Mouse (Mus musculus): Measurements from ENCODE around the gene Gemin8.

The Gemin8 gene

DNA sequence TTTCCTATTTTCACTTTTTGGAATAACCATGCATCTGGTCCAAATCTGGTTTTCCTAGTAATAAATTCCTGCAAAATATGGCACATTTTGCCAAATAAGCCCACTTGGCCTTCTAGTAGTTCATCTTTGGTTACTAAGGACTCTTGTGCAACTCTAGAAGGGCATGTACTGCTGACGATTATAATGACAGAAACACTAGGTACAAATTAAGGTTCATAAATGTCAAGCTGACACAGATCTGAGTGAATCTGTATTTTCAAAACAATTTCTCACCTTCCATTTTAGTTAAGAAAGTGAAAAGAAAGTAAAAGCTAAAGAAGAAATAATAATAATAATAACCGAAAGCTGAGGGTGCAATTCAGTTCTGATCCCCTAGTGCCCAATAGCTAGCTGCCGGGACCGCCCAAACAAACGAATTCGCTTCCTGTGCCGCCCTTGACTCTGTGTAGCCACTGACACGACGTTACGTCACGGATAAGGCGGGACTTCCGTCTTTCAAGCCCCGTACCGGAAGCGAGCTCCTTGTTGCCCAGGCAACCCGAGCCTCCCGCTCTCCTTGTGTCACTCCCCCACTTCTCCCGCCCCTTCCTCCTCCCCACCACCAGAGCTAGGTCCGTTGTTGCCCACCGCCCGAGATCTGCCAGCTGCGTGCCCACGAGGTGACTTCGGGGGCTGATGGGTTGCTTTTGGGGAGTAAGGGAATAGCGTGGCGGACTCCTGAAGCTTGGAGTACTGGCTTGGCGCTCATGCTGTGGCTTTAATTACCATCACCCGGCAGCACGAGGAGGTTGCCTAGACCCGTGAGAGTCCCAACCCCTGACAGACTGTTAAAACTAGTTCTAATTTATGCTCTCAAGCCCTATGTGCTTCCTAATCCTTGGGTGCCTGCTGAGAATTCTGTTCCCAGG is at the start of gene Gemin8:
TSS of gene Gemin8 (plus strand) at position 563 of the 908 bp plus-strand sequence.
- peak; percentile 92 for DNase-seq (ENCODE audit: low read depth, low spot score)

- DNase-seq (ENCODE audit: low read depth, low spot score): no peak
These were observed 23.0 kb upstream of the Gemin8 start for GRCm38 (mm10) chrX:166147158-166147846.

DNA sequence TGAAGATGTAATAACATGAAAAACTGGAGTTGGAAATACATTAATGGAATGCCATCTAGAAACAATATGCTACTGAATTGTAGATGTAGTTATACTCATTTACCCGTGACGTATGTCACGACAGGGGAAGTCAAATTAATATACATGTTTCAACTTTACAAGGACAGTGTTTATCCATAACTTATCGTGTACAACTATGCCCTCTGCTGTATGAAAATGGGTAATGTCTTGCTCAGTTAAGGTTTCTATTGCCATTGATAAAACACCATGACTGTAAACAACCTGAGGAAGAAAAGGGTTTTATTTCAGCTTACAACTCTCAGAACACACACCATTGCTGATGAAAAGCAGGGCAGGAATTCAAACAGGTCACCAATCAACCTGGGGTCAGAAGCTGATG is 7.5 kb upstream of the Gemin8 start:
- DNase-seq (ENCODE audit: low read depth, low spot score): no peak

DNA sequence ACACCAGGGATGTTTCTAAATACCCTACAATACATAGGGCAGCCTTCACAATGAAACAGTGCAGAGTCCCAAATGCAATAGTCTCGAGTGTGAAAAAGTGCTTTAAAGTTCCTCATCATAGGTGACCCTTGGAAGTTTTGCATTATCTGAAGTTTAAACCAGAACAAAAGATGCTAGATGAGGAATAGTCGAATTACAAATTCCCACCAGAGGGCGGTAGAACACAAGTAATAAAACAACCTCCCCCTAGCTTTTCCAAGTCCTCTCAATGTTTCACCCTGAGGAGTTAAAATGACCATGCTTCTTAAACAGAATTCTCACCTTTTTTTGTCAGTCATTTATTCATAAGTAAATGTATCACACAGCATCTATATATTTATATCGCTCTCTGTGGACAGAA is 2.9 kb upstream of the Gemin8 start:
- peak; percentile 39 for DNase-seq (ENCODE audit: low read depth, low spot score)

GRCm38 (mm10) chrX:166167923-166168322 is 2.3 kb upstream of the Gemin8 start:
- no peak for DNase-seq (ENCODE audit: low read depth, low spot score)

- DNase-seq (ENCODE audit: low read depth, low spot score): no peak
These were observed 815 bp downstream of the Gemin8 start for GRCm38 (mm10) chrX:166170800-166171738.

GRCm38 (mm10) chrX:166172041-166172440 is 1.8 kb downstream of the Gemin8 start:
- DNase-seq (ENCODE audit: low read depth, low spot score): no peak

- no peak for DNase-seq (ENCODE audit: low read depth, low spot score)
These were observed 2.4 kb downstream of the Gemin8 start for GRCm38 (mm10) chrX:166172661-166173060.

DNA sequence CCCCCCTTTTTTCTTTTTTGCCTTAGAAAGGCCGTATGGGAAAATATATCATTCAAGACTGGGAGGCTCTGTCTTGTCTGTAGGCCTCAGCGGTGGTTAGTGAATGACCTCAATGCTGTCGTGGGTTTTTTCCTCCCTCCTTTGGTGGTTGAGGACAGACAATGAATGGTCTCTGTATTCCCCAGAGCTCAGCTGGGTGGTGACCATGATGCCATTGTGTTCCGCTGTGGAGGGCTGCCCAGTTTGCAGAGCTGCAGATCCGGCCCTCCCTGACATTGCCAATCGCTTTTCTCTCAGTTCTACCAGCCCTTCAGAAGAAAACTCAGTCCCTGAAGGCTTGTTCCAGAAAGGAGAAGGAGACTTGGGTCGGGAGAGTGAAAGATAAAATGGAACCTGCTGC is 3.5 kb downstream of the Gemin8 start:
- DNase-seq (ENCODE audit: low read depth, low spot score): no peak

GRCm38 (mm10) chrX:166177929-166178328 is 7.7 kb downstream of the Gemin8 start:
- no peak for DNase-seq (ENCODE audit: low read depth, low spot score)

- DNase-seq (ENCODE audit: low read depth, low spot score): no peak
These were observed 12.8 kb downstream of the Gemin8 start for GRCm38 (mm10) chrX:166183094-166183493.

GRCm38 (mm10) chrX:166185327-166185913 is 15.2 kb downstream of the Gemin8 start:
- DNase-seq (ENCODE audit: low read depth, low spot score): no peak

DNA sequence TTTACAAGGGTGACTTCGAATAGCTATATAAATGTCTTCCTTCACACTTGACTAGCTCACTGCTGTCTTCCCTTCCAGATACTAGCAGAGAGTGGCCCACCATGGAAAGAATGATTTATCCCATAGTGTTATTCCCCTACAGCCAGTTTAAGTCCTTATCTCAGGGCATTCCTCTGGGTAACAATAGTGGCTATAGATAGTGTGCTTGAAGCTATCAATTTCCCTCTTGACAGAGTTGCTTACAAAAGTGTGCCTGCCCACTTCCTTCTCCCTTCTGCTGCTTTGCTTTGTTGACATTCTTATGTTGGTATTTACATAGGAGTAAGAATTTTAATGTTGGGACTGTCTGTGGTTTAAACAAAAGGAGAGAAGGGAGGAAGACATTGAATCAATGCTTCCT is 17.5 kb downstream of the Gemin8 start:
- DNase-seq (ENCODE audit: low read depth, low spot score): no peak

DNA sequence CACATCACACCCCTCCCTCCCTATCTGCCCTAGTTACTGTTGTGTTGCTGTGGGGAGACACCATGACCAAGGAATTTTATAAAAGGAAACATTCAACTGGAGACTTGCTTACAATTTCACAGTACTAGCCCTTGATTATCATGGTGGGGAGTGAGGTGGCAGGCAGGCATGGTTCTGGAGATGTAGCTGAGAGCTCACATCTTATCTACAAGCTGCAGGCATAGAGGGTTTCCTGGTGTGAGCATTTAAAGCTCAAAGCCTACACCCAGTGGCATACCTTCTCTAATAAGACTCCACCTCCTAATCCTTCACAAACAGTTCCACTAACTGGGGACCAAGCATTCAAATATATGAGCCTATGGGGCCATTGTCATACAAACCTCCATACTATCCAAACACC is 26.1 kb downstream of the Gemin8 start:
- no peak for DNase-seq (ENCODE audit: low read depth, low spot score)

GRCm38 (mm10) chrX:166198266-166198665 is 28.0 kb downstream of the Gemin8 start:
- DNase-seq (ENCODE audit: low read depth, low spot score): no peak

GRCm38 (mm10) chrX:166199812-166200211 is 29.6 kb downstream of the Gemin8 start:
- DNase-seq (ENCODE audit: low read depth, low spot score): no peak

DNA sequence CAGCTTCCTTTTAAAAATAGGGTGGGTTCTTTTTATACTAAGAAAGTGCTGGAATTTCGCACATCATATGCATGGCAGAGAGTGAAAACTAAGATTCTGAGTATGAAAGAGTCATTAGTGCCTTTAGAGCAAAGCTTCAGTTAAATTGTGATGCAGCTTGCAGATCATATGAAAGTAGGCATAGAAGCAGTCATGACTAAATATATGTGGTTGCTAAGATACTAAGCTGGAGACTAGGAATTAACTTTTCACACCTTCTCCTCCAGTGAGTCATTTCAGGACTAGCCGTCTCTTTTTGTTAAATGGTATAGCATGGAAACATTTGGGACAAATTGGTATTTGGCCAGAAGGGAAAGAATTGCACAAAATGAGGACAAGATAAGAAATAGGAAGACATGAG is 44.3 kb downstream of the Gemin8 start:
- DNase-seq (ENCODE audit: low read depth, low spot score): no peak

DNA sequence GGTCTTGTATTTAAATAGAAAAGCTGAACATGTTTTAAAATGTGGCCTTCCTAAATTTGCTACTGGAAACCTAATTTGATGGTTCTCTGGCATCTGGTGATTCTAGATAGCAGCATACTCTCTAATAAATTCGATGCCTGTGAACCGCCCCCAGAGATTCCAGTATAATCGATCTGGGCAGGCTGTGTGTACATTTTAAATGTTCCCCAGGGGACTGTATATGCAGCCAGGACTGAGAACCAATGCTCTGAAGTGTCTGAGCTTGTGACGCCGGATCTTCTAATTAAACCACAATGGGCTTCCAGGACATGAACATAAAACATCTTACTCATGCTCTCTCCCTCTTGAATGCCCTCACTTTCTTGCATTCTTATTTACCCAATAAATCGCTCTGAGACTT is 46.0 kb downstream of the Gemin8 start:
- DNase-seq (ENCODE audit: low read depth, low spot score): no peak

DNA sequence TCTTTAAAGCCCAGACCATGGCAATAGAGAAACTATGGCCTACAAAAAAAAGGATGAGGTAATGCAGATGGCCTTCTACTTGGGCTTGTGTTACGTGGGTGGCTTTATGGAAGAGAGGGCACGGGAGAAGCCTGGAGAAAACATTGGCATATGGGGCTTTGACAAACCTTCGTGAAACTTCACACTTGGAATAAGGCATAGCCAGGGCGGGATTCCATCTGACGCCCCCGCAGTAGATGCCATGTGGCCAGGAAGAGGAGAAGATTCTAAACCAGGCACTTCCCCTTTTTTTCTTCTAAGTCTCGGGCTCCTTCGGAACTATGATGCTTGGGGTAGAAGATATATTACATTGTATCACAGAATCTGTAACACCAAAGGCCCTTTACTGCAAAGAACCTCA is 46.5 kb downstream of the Gemin8 start:
- no peak for DNase-seq (ENCODE audit: low read depth, low spot score)

DNA sequence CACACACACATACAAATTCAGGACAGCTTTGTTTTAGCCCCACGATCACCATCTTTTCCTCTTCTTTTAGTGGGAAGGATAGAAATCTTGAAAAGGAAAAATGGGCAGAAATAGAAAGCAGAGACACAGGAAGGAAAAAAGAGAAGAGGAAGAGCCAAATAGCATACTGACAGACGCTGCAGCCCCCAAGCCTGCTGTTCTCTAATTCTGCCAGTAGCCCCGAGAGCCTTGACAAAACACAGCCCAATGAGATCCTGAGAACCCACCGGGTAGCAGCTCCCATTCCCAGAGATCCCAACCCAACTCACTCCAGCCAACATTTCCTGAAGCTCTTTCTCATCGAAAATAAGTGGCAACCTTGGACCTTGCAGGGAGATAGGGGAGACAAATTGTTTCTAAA is 49.1 kb downstream of the Gemin8 start:
- no peak for DNase-seq (ENCODE audit: low read depth, low spot score)

DNA sequence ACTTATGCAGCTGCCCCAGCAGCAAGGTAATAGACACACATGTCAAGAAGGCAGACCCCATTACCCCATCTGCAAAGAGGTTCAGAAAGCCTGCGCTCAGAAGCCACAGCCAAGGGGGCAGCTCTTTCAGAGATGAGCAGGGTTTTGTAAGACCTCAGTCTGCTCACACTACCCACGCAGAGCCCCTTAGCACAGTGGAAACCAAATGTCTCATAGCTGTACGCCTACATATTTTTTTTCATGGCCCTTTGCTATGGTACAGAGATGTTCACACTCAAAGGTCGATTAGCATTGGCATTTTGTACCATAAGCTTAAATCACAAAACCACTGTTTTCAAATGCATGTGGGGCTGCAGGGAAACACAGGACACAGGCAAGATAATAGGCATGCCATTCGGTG is 56.6 kb downstream of the Gemin8 start:
- DNase-seq (ENCODE audit: low read depth, low spot score): no peak
